Mouse (Mus musculus) midbrain, embryonic 14.5 days (tissue): ENCODE results near the gene Krt77. TPM values are rescaled to one million over a fixed set of nuclear protein-coding genes. Genes with fewer than 3 reads are reported as not detected.
A peak's percentile ranks its signal among the peaks of the same experiment; 100 is the strongest.

Experiments used
- ATAC-seq: fragments of 200-750 bp; cut with Nextera tagmentation; 2 replicates; pipeline ENCODE4 v1.8.0; 2017; ENCODE audit warnings: moderate number of reproducible peaks, moderate library complexity; ENCODE audit not compliant: low FRiP score, low TSS enrichment
- DNase-seq: peaks from one replicate; pipeline ENCODE4 v3.0.0-alpha.2; 2015
- H3K27ac ChIP-seq: fragments of 300-500 bp; sonication (generic); replicated peaks from 2 replicates; pipeline ENCODE4 v1.5.1; 2014; ENCODE audit warnings: mild to moderate bottlenecking, low read depth, low read length, moderate library complexity
- H3K27me3 ChIP-seq: fragments of 300-500 bp; sonication (generic); 2 replicates; pipeline ENCODE4 v1.6.1; 2014; ENCODE audit warnings: low read length, control low read depth, mixed read lengths; ENCODE audit not compliant: control insufficient read depth, insufficient read depth
- H3K36me3 ChIP-seq: fragments of 300-500 bp; sonication (generic); 2 replicates; pipeline ENCODE4 v1.6.1; 2014; ENCODE audit warnings: low read length, control low read depth; ENCODE audit not compliant: control insufficient read depth, insufficient read depth
- H3K4me1 ChIP-seq: fragments of 300-500 bp; sonication (generic); 2 replicates; pipeline ENCODE4 v1.6.1; 2014; ENCODE audit warnings: mild to moderate bottlenecking, antibody characterized with exemption, low read length, control low read depth; ENCODE audit not compliant: control insufficient read depth, insufficient read depth
- H3K4me2 ChIP-seq: fragments of 300-500 bp; sonication (generic); 2 replicates; pipeline ENCODE4 v1.6.1; 2014; ENCODE audit warnings: mild to moderate bottlenecking, low read length, moderate library complexity
- H3K4me3 ChIP-seq: fragments of 300-500 bp; sonication (generic); replicated peaks from 2 replicates; pipeline ENCODE4 v1.5.1; 2014; ENCODE audit warnings: low read depth, low read length
- H3K9ac ChIP-seq: fragments of 300-500 bp; sonication (generic); replicated peaks from 2 replicates; pipeline ENCODE4 v1.6.1; 2014; ENCODE audit warnings: mild to moderate bottlenecking, low read length, moderate library complexity
- H3K9me3 ChIP-seq: fragments of 300-500 bp; sonication (generic); 2 replicates; pipeline ENCODE4 v1.6.1; 2016; ENCODE audit warnings: low read length, control low read depth, mixed read lengths; ENCODE audit not compliant: control insufficient read depth
- WGBS: fragments of 180-500 bp; shearing (Covaris S2); extraction: QIAGEN DNeasy Blood & Tissue Kit; methylation state at CpG from one replicate; pipeline ENCODE4 v1.1.7; 2014; 5-methylcytosine and 5-hydroxymethylcytosine counted together
- polyA plus RNA-seq: library from polyadenylated mRNA; unstranded; fragments of >200 nt; fragmentation: Nextera tagmentation; extraction: Ambion mirVana; gene quantifications from 2 replicates; pipeline ENCODE4 v1.2.1, GENCODE M21; 2014

Gene Krt77
- 0.07 and 0.42 TPM in 2 replicates for polyA plus RNA-seq

DNA sequence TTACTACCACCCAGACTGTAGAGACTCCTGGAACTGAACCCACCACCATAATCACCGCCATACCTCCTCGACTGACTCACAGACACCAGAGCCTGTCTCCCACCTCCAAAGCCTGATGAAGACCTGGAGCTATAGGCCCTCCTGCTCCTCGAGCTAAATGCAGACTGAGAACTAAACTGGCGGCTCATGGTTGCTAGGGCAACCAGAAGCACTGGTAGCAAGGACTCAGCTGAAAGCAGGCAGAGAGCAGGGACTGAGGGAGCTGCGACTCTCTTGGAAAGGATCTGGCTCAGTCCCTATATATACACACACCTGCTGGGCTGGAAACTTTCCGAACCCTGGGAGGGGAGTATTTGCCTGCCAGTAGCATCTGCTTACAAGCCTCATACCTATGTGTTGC lies at the start of gene Krt77:
TSS of gene Krt77 (minus strand) at position 275 of the 400 bp plus-strand sequence.
- Histone ChIP-seq H3K9me3 (no peaks in the 10 kb centered on the region), H3K9ac (no peak within 1 kb of the TSS), H3K36me3 (no peaks in the 10 kb centered on the region), H3K27ac (no peak within 1 kb of the TSS), H3K4me3 (no peak within 1 kb of the TSS), H3K4me1 (no peaks in the 10 kb centered on the region), H3K4me2 (no peak within 1 kb of the TSS), H3K27me3 (no peaks in the 10 kb centered on the region)
- 25% methylated on average over 6 of the region's 6 CpGs for WGBS
- ATAC-seq, result no peak
- DNase-seq, result peak; percentile 79

DNA sequence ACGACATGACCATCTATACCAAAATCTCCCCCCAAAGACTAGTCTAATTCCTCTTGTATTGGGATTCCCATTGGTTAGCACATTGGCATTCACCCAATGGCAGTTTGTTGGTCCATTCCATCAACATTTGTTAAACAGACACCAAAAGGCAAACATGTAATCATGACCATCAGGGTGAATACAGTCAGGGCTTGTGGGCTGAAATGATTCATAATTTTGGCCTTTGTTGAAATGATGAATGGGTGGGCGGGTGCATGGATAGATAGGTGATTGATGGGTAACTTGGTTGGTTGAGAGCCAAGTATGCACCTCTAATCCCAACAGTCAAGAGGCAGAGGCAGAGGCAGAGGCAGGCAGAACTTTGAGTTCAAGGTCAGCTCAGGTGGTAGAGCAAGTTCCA lies 46.6 kb upstream of the Krt77 start:
- H3K9ac ChIP-seq, result no peak overlapping the region
- no peaks in the 10 kb centered on the region for H3K4me1 ChIP-seq
- no peaks in the 10 kb centered on the region for H3K36me3 ChIP-seq
- no peak for DNase-seq
- no peaks in the 10 kb centered on the region for H3K9me3 ChIP-seq
- H3K4me2 ChIP-seq, result no peak overlapping the region
- ATAC-seq, result no peak
- H3K4me3 ChIP-seq, result no peak overlapping the region
- WGBS, result 77% methylated on average over 2 of the region's 2 CpGs
- no peaks in the 10 kb centered on the region for H3K27me3 ChIP-seq
- H3K27ac ChIP-seq, result no peak overlapping the region

GRCm38 (mm10) chr15:101904849-101905248 lies 35.3 kb upstream of the Krt77 start:
- H3K27me3 ChIP-seq, result no peaks in the 10 kb centered on the region
- H3K4me2 ChIP-seq, result no peak overlapping the region
- no peak for DNase-seq
- H3K4me1 ChIP-seq, result no peaks in the 10 kb centered on the region
- no peaks in the 10 kb centered on the region for H3K36me3 ChIP-seq
- no peaks in the 10 kb centered on the region for H3K9me3 ChIP-seq
- H3K4me3 ChIP-seq, result no peak overlapping the region
- H3K9ac ChIP-seq, result no peak overlapping the region
- H3K27ac ChIP-seq, result no peak overlapping the region
- WGBS, result 82% methylated on average over 5 of the region's 5 CpGs
- ATAC-seq, result no peak

- DNase-seq, result peak; percentile 8
- Histone ChIP-seq H3K4me3 (no peak overlapping the region), H3K27me3 (no peaks in the 10 kb centered on the region), H3K4me2 (no peak overlapping the region), H3K4me1 (no peaks in the 10 kb centered on the region), H3K36me3 (no peaks in the 10 kb centered on the region), H3K9ac (no peak overlapping the region), H3K27ac (no peak overlapping the region), H3K9me3 (no peaks in the 10 kb centered on the region)
- whole genome bisulfite sequencing, result 52% methylated on average over 12 of the region's 12 CpGs
- ATAC-seq, result no peak
Observed at GRCm38 (mm10) chr15:101902171-101903149, 33.0 kb upstream of the Krt77 start.

GRCm38 (mm10) chr15:101895216-101895615 lies 25.7 kb upstream of the Krt77 start:
- H3K9me3 ChIP-seq, result no peaks in the 10 kb centered on the region
- H3K27me3 ChIP-seq, result no peaks in the 10 kb centered on the region
- DNase-seq, result no peak
- no peak for ATAC-seq
- H3K4me2 ChIP-seq, result no peak overlapping the region
- H3K4me1 ChIP-seq, result no peaks in the 10 kb centered on the region
- H3K9ac ChIP-seq, result no peak overlapping the region
- H3K36me3 ChIP-seq, result no peaks in the 10 kb centered on the region
- no peak overlapping the region for H3K27ac ChIP-seq
- H3K4me3 ChIP-seq, result no peak overlapping the region
- WGBS, result 95% methylated on average over 4 of the region's 4 CpGs

DNA sequence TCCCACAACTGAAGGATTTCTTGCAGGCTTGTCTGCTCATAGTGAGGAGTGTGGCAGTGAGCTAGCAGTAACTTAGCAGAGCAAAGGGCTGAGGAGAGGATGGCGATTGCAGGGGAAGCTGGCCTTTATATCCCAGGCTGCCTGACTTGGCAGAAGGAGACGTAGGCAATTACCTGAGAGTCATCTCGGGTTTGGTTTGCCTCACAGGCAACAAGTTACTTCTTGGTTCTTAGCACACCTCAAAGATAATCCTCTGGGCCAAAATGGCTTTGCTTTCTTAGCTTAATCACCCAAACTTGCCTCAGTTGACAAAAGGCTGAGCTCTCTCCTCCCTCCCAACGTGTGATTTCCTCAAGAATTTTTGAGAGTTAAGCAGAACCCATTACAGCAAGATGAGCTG lies 23.3 kb upstream of the Krt77 start, which contains the start of gene Krt76:
TSS of gene Krt76 (minus strand) at position 101 of the 400 bp plus-strand sequence.
- H3K27ac ChIP-seq, result no peak within 1 kb of the TSS
- no peak within 1 kb of the TSS for H3K4me3 ChIP-seq
- WGBS, result 58% methylated on average over 4 of the region's 4 CpGs
- no peaks in the 10 kb centered on the region for H3K4me1 ChIP-seq
- no peak within 1 kb of the TSS for H3K4me2 ChIP-seq
- H3K27me3 ChIP-seq, result no peaks in the 10 kb centered on the region
- no peak within 1 kb of the TSS for H3K9ac ChIP-seq
- no peaks in the 10 kb centered on the region for H3K9me3 ChIP-seq
- no peak for ATAC-seq
- no peak for DNase-seq
- H3K36me3 ChIP-seq, result no peaks in the 10 kb centered on the region

GRCm38 (mm10) chr15:101879776-101880175 lies 10.3 kb upstream of the Krt77 start:
- Histone ChIP-seq H3K4me2 (no peak overlapping the region), H3K27ac (no peak overlapping the region), H3K36me3 (no peaks in the 10 kb centered on the region), H3K27me3 (no peaks in the 10 kb centered on the region), H3K9ac (no peak overlapping the region), H3K4me3 (no peak overlapping the region), H3K4me1 (no peaks in the 10 kb centered on the region), H3K9me3 (no peaks in the 10 kb centered on the region)
- WGBS, result 21% methylated on average over 11 of the region's 11 CpGs
- ATAC-seq (no peak), DNase-seq (peak; percentile 44)

DNA sequence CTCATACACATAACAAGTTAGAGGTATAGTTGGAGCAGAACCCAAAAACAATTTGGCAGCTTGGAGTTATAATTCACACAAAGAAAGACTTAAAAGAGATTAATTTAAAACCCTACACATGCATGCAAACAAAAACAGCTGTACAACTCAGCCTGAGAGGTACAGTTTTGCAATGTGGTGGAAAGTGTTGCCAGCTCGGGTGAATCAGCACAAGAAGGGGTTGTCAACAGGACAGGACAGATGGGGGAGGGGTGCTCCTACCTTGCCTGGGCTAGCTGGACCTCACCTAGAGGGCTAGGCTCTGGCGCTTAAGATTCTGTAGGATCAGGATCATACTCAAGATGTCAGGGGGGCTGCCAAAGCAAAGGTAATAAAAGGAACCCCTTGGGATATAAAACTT lies 8.5 kb upstream of the Krt77 start:
- Histone ChIP-seq H3K9ac (no peak overlapping the region), H3K27ac (no peak overlapping the region), H3K4me3 (no peak overlapping the region), H3K9me3 (no peaks in the 10 kb centered on the region), H3K4me2 (no peak overlapping the region), H3K4me1 (no peaks in the 10 kb centered on the region), H3K27me3 (no peaks in the 10 kb centered on the region), H3K36me3 (no peaks in the 10 kb centered on the region)
- 73% methylated on average over 2 of the region's 2 CpGs for WGBS
- DNase-seq (no peak), ATAC-seq (no peak)

GRCm38 (mm10) chr15:101874383-101874782 lies 4.9 kb upstream of the Krt77 start:
- no peaks in the 10 kb centered on the region for H3K36me3 ChIP-seq
- no peaks in the 10 kb centered on the region for H3K27me3 ChIP-seq
- WGBS, result 74% methylated on average over 1 of the region's 1 CpGs
- H3K4me2 ChIP-seq, result no peak overlapping the region
- H3K4me3 ChIP-seq, result no peak overlapping the region
- H3K9me3 ChIP-seq, result no peaks in the 10 kb centered on the region
- no peak for DNase-seq
- H3K9ac ChIP-seq, result no peak overlapping the region
- no peak overlapping the region for H3K27ac ChIP-seq
- no peak for ATAC-seq
- no peaks in the 10 kb centered on the region for H3K4me1 ChIP-seq
